Mouse (Mus musculus) hindbrain, embryonic 11.5 days (tissue): Measurements from ENCODE around the gene Proca1. TPM values are rescaled to one million over a fixed set of nuclear protein-coding genes. Genes with fewer than 3 reads are reported as not detected.

Source experiments
- ATAC-seq: fragments of 200-750 bp; cut with Nextera tagmentation; 2 replicates; pipeline ENCODE4 v1.8.0; 2017; ENCODE audit warnings: mild to moderate bottlenecking, moderate TSS enrichment, moderate library complexity; ENCODE audit not compliant: low FRiP score
- DNase-seq: peaks from one replicate; pipeline ENCODE4 v3.0.0-alpha.2; 2015; ENCODE audit warnings: low spot score
- H3K27ac ChIP-seq: fragments of 300-500 bp; sonication (generic); 2 replicates; pipeline ENCODE4 v1.5.1; 2014; ENCODE audit warnings: mild to moderate bottlenecking, low read depth, low read length
- H3K27me3 ChIP-seq: fragments of 300-500 bp; sonication (generic); 2 replicates; pipeline ENCODE4 v1.6.1; 2014; ENCODE audit warnings: mild to moderate bottlenecking, low read length, moderate library complexity, mixed read lengths; ENCODE audit not compliant: control insufficient read depth, insufficient read depth
- H3K36me3 ChIP-seq: fragments of 300-500 bp; sonication (generic); 2 replicates; pipeline ENCODE4 v1.6.1; 2014; ENCODE audit warnings: mild to moderate bottlenecking, low read length, moderate library complexity, mixed read lengths; ENCODE audit not compliant: control insufficient read depth, insufficient read depth
- H3K4me1 ChIP-seq: fragments of 300-500 bp; sonication (generic); replicated peaks from 2 replicates; pipeline ENCODE4 v1.6.1; 2014; ENCODE audit warnings: low read length, mixed read lengths; ENCODE audit not compliant: control insufficient read depth, insufficient read depth
- H3K4me2 ChIP-seq: fragments of 300-500 bp; sonication (generic); replicated peaks from 2 replicates; pipeline ENCODE4 v1.6.1; 2014; ENCODE audit warnings: mild to moderate bottlenecking, low read depth, low read length
- H3K4me3 ChIP-seq: fragments of 300-500 bp; sonication (generic); 2 replicates; pipeline ENCODE4 v1.5.1; 2014; ENCODE audit warnings: low read depth, low read length
- H3K9ac ChIP-seq: fragments of 300-500 bp; sonication (generic); 2 replicates; pipeline ENCODE4 v1.6.1; 2014; ENCODE audit warnings: low read depth, low read length
- H3K9me3 ChIP-seq: fragments of 300-500 bp; sonication (generic); 2 replicates; pipeline ENCODE4 v1.6.1; 2016; ENCODE audit warnings: low read length; ENCODE audit not compliant: control insufficient read depth
- WGBS: fragments of 180-500 bp; shearing (Covaris S2); extraction: QIAGEN DNeasy Blood & Tissue Kit; methylation state at CpG from one replicate; pipeline ENCODE4 v1.1.7; 2014; 5-methylcytosine and 5-hydroxymethylcytosine counted together
- polyA plus RNA-seq: library from polyadenylated mRNA; unstranded; fragments of >200 nt; fragmentation: Nextera tagmentation; extraction: Ambion mirVana; gene quantifications from 2 replicates; pipeline ENCODE4 v1.2.1, GENCODE M21; 2014

The Proca1 gene
- polyA plus RNA-seq, 1 experiment from 2014 or later = 1.0 TPM

- Histone ChIP-seq H3K4me1 (no peaks in the 10 kb centered on the region), H3K36me3 (peaks cover 43% of the 10 kb centered on the region), H3K9ac (no peak overlapping the region), H3K27ac (no peak overlapping the region), H3K4me2 (no peak overlapping the region), H3K4me3 (no peak overlapping the region), H3K27me3 (no peaks in the 10 kb centered on the region), H3K9me3 (no peaks in the 10 kb centered on the region)
- no peak for DNase-seq
- no peak for ATAC-seq
- WGBS = 99% methylated on average over 5 of the region's 5 CpGs
Observed at GRCm38 (mm10) chr11:78211513-78211912, 18.3 kb downstream of the Proca1 start.

GRCm38 (mm10) chr11:78213086-78213817, 20.1 kb downstream of the Proca1 start:
- H3K4me2 ChIP-seq = no peak overlapping the region
- no peaks in the 10 kb centered on the region for H3K4me1 ChIP-seq
- no peak overlapping the region for H3K9ac ChIP-seq
- DNase-seq (no peak), ATAC-seq (no peak)
- no peak overlapping the region for H3K27ac ChIP-seq
- WGBS = 97% methylated on average over 14 of the region's 14 CpGs
- no peaks in the 10 kb centered on the region for H3K9me3 ChIP-seq
- H3K27me3 ChIP-seq = no peaks in the 10 kb centered on the region
- H3K36me3 ChIP-seq = peaks cover 40% of the 10 kb centered on the region
- no peak overlapping the region for H3K4me3 ChIP-seq

- Histone ChIP-seq H3K36me3 (peaks cover 34% of the 10 kb centered on the region), H3K4me2 (no peak overlapping the region), H3K27me3 (no peaks in the 10 kb centered on the region), H3K4me3 (no peak overlapping the region), H3K9me3 (no peaks in the 10 kb centered on the region), H3K4me1 (no peaks in the 10 kb centered on the region), H3K9ac (no peak overlapping the region), H3K27ac (no peak overlapping the region)
- DNase-seq = no peak
- 91% methylated on average over 11 of the region's 11 CpGs for WGBS
- ATAC-seq = no peak
Observed at GRCm38 (mm10) chr11:78215709-78216317, 22.6 kb downstream of the Proca1 start.

DNA sequence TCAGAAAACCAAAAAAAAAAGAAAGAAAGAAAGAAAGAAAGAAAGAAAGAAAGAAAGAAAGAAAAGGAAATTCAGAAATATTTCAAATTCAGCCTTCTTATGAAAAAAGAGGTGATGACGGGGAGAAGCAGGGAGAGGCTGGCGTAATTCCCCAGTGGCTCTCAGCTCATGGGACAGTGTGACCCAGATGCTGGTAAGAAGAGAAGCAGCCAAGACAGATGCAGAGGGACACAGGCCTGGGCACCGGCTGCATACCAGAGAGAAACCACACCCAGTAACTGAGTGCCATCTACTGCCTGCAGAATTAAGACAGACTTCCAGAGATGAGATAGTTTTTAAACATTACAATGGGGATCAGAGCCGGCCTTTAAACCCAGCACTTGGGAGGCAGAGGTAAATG, 30.4 kb downstream of the Proca1 start:
- no peak overlapping the region for H3K4me3 ChIP-seq
- ATAC-seq (no peak), DNase-seq (no peak)
- H3K9ac ChIP-seq = no peak overlapping the region
- H3K27me3 ChIP-seq = no peaks in the 10 kb centered on the region
- 91% methylated on average over 4 of the region's 4 CpGs for WGBS
- no peaks in the 10 kb centered on the region for H3K4me1 ChIP-seq
- H3K9me3 ChIP-seq = no peaks in the 10 kb centered on the region
- no peak overlapping the region for H3K27ac ChIP-seq
- H3K4me2 ChIP-seq = no peak overlapping the region
- H3K36me3 ChIP-seq = peaks cover 36% of the 10 kb centered on the region

DNA sequence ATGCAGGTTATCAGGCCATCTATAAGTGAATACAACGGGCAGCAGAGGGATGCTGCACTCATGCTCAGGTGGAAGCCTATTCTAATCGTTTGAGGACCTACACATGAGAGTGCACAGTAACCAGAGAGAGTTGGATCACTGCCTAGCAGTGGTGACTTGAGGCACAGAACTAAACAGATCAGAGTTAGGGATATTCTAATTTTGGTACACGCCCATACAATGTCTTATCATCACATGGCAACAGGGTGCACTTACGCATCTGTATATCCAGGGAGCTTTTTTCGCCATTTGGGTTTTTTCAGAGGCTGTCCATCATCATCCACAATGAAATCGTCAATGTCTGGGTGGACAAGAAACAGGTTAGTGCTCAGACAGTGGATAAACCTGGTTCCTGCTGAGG, 38.3 kb downstream of the Proca1 start:
- Histone ChIP-seq H3K4me3 (no peak overlapping the region), H3K9me3 (no peaks in the 10 kb centered on the region), H3K4me2 (no peak overlapping the region), H3K27ac (no peak overlapping the region), H3K27me3 (no peaks in the 10 kb centered on the region), H3K36me3 (peaks cover 18% of the 10 kb centered on the region), H3K4me1 (no peaks in the 10 kb centered on the region), H3K9ac (no peak overlapping the region)
- DNase-seq (no peak), ATAC-seq (no peak)
- WGBS = 94% methylated on average over 6 of the region's 6 CpGs

- no peak overlapping the region for H3K4me3 ChIP-seq
- DNase-seq (no peak), ATAC-seq (no peak)
- no peaks in the 10 kb centered on the region for H3K27me3 ChIP-seq
- no peak overlapping the region for H3K4me2 ChIP-seq
- H3K9ac ChIP-seq = no peak overlapping the region
- WGBS = 89% methylated on average over 9 of the region's 9 CpGs
- H3K27ac ChIP-seq = no peak overlapping the region
- no peaks in the 10 kb centered on the region for H3K9me3 ChIP-seq
- H3K36me3 ChIP-seq = no peaks in the 10 kb centered on the region
- no peaks in the 10 kb centered on the region; the same call in 1 of the 2 replicates for H3K4me1 ChIP-seq
Observed at GRCm38 (mm10) chr11:78240193-78240857, 47.1 kb downstream of the Proca1 start.

- H3K9ac ChIP-seq = peak overlapping the region; percentile 96
- no peaks in the 10 kb centered on the region for H3K9me3 ChIP-seq
- H3K27me3 ChIP-seq = no peaks in the 10 kb centered on the region
- ATAC-seq = no peak
- H3K4me2 ChIP-seq = peak overlapping the region; percentile 42
- peaks cover 3% of the 10 kb centered on the region; the same call in 1 of the 2 replicates for H3K4me1 ChIP-seq
- WGBS = 2% methylated on average over 19 of the region's 19 CpGs
- H3K27ac ChIP-seq = peak overlapping the region; percentile 86; the same call in 1 of the 2 replicates
- DNase-seq = no peak
- no peaks in the 10 kb centered on the region for H3K36me3 ChIP-seq
- H3K4me3 ChIP-seq = peak overlapping the region; percentile 99
Observed at GRCm38 (mm10) chr11:78245261-78245626, 52.1 kb downstream of the Proca1 start.

GRCm38 (mm10) chr11:78245627-78246317, 52.6 kb downstream of the Proca1 start, which contains the start of the genes Sdf2 and Supt6:
TSS of gene Sdf2 (plus strand) at chr11:78245746.
TSS of gene Supt6 (minus strand) at chr11:78245987.
- H3K9ac ChIP-seq = peak within 1 kb of the TSS; percentile 96
- H3K4me2 ChIP-seq = peak within 1 kb of the TSS; percentile 42
- no peaks in the 10 kb centered on the region for H3K36me3 ChIP-seq
- no peaks in the 10 kb centered on the region for H3K9me3 ChIP-seq
- H3K4me1 ChIP-seq = peaks cover 3% of the 10 kb centered on the region; the same call in 1 of the 2 replicates
- no peaks in the 10 kb centered on the region for H3K27me3 ChIP-seq
- peak within 1 kb of the TSS; percentile 86 for H3K27ac ChIP-seq
- ATAC-seq (peak; percentile 97), DNase-seq (peak; percentile 94)
- WGBS = under 1% methylated on average over 50 of the region's 50 CpGs
- H3K4me3 ChIP-seq = peak within 1 kb of the TSS; percentile 99
